Mouse (Mus musculus) testis, adult 2 months (tissue): ENCODE data around the gene Plac9a. TPM values are rescaled to one million over a fixed set of nuclear protein-coding genes. Genes with fewer than 3 reads are reported as not detected.

Source experiments
- H3K27ac ChIP-seq: fragments of 200-500 bp; 2 replicates; pipeline ENCODE4 v1.5.1; 2012; ENCODE audit warnings: low read depth, low read length; ENCODE audit not compliant: control insufficient read depth, insufficient read depth
- H3K27me3 ChIP-seq: fragments of 200-500 bp; 2 replicates; pipeline ENCODE4 v1.6.1; 2012; ENCODE audit warnings: mild to moderate bottlenecking, low read length, moderate library complexity; ENCODE audit not compliant: control insufficient read depth, insufficient read depth
- H3K36me3 ChIP-seq: fragments of 200-500 bp; 2 replicates; pipeline ENCODE4 v1.6.1; 2012; ENCODE audit warnings: mild to moderate bottlenecking, low read length; ENCODE audit not compliant: control insufficient read depth, insufficient read depth
- H3K4me1 ChIP-seq: fragments of 200-500 bp; 2 replicates; pipeline ENCODE4 v1.6.1; 2012; ENCODE audit warnings: low read length; ENCODE audit not compliant: control insufficient read depth, insufficient read depth
- H3K4me3 ChIP-seq: fragments of 200-500 bp; 2 replicates; pipeline ENCODE4 v1.5.1; 2012; ENCODE audit warnings: low read depth, mild to moderate bottlenecking, low read length, moderate library complexity, mixed read lengths; ENCODE audit not compliant: control insufficient read depth
- CTCF ChIP-seq: fragments of 200-500 bp; IDR thresholded peaks from 2 replicates; pipeline ENCODE4 v1.5.1; 2012; ENCODE audit warnings: low read depth, mild to moderate bottlenecking, inconsistent platforms, low read length, moderate library complexity; ENCODE audit not compliant: control insufficient read depth, insufficient read depth, insufficient replicate concordance
- POLR2A ChIP-seq: fragments of 200-500 bp; IDR thresholded peaks from 2 replicates; pipeline ENCODE4 v1.6.1; 2012; ENCODE audit warnings: low read depth, mild to moderate bottlenecking, inconsistent platforms, low read length, moderate library complexity; ENCODE audit not compliant: control insufficient read depth
- polyA plus RNA-seq: library from polyadenylated mRNA; depleted of rRNA; stranded (reverse); fragments of >200 nt; gene quantifications from 2 replicates; pipeline ENCODE4 v1.2.3, GENCODE M21; 2012

Gene Plac9a
- polyA plus RNA-seq, 1 experiment, result 1.9 TPM

DNA sequence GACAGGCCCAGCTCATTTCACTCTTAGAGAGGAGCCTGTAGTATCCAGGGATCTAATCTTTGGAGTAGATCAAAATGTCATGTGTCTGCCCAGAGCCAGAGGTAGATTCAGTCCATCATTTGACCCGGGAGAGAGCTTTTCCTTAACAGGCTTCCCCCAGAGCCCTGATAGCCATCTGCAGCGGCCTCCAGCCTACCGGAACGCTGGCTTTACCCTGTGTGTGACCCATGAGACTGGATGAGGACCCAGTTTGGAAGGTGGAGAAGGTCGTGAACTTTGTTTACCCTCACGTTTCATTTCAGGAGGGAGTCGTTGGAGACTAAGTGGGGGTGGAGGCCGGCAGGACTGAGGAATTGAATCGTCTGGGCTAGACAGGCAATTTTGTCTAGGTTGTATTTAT lies 55.2 kb downstream of the Plac9a start:
- Histone ChIP-seq H3K4me3 (no peak overlapping the region), H3K36me3 (no peaks in the 10 kb centered on the region), H3K4me1 (peaks cover 7% of the 10 kb centered on the region), H3K27me3 (no peaks in the 10 kb centered on the region), H3K27ac (no peak overlapping the region)
- no peak for TF ChIP-seq CTCF
- TF ChIP-seq POLR2A, result no peak

- Histone ChIP-seq H3K4me1 (peaks cover 11% of the 10 kb centered on the region), H3K27ac (no peak overlapping the region), H3K36me3 (no peaks in the 10 kb centered on the region), H3K27me3 (no peaks in the 10 kb centered on the region), H3K4me3 (no peak overlapping the region)
- no peak for TF ChIP-seq CTCF
- TF ChIP-seq POLR2A, result no peak
Observed at GRCm38 (mm10) chr14:25846516-25846915, 56.4 kb downstream of the Plac9a start.

DNA sequence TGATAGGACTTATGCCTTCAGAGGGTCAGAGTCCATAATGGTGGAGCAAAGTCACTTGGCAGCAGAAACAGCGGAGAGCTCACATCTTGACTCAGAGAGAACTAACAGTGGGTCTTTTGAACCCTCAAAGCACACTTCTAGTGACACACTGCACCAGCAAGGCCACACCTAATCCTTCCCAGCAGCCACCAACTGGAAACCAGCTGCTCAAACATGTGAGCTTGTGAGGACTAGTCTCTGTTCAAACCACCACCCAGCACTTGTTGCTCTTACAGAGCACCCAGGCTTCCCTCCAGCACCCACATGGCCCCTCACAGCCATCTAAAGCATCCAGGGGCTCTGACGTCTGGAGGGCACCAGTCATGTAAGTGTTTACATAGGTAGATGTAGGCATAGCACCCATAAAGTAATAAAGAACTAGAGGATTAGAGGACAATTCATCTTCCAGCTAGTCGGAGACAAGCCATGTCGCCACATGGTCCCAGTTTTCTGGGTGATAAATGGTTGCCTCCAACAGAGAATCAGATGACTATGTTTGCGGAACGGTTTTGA lies 57.0 kb downstream of the Plac9a start:
- Histone ChIP-seq H3K4me3 (no peak overlapping the region), H3K27me3 (no peaks in the 10 kb centered on the region), H3K36me3 (no peaks in the 10 kb centered on the region)

GRCm38 (mm10) chr14:25844372-25844771 lies 58.5 kb downstream of the Plac9a start:
- H3K4me1 ChIP-seq, result peaks cover 11% of the 10 kb centered on the region
- TF ChIP-seq POLR2A (no peak), CTCF (no peak)
- no peaks in the 10 kb centered on the region for H3K27me3 ChIP-seq
- H3K27ac ChIP-seq, result no peak overlapping the region
- H3K36me3 ChIP-seq, result no peaks in the 10 kb centered on the region
- H3K4me3 ChIP-seq, result no peak overlapping the region

More for the DNA sequence above, 57.0 kb downstream of the Plac9a start:
- Histone ChIP-seq H3K4me1 (peaks cover 11% of the 10 kb centered on the region), H3K27ac (no peak overlapping the region)
- TF ChIP-seq POLR2A (no peak), CTCF (no peak)

DNA sequence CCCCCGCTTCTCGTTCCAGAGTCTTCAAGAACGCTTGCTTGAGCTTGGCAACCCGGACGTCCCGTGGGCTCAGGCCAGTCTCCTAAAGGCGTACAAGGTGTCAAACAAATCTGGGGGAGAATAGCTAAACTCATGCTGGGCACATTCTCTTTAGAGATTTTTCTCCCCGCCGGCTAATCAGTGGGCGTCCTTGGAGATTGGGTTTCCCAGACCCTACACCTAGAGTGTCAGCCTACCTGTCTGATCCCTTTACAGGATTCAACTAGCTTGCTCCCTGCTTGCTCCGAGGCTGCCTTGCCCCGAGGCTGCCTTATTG lies 60.3 kb downstream of the Plac9a start:
- Histone ChIP-seq H3K27me3 (no peaks in the 10 kb centered on the region), H3K27ac (peak overlapping the region; percentile 73), H3K4me1 (peaks cover 9% of the 10 kb centered on the region), H3K36me3 (no peaks in the 10 kb centered on the region), H3K4me3 (peak overlapping the region; percentile 91)
- TF ChIP-seq POLR2A (no peak), CTCF (no peak)

GRCm38 (mm10) chr14:25841991-25842687 lies 60.8 kb downstream of the Plac9a start, which contains the start of gene Anxa11:
Anxa11 (plus strand) TSS chr14:25842156.
- H3K4me3 ChIP-seq, result peak within 1 kb of the TSS; percentile 91
- no peaks in the 10 kb centered on the region for H3K36me3 ChIP-seq
- H3K27ac ChIP-seq, result peak within 1 kb of the TSS; percentile 73
- no peaks in the 10 kb centered on the region for H3K27me3 ChIP-seq
- TF ChIP-seq CTCF (no peak), POLR2A (peak; percentile 33; the same call in 1 of the 2 replicates)
- H3K4me1 ChIP-seq, result peaks cover 8% of the 10 kb centered on the region

DNA sequence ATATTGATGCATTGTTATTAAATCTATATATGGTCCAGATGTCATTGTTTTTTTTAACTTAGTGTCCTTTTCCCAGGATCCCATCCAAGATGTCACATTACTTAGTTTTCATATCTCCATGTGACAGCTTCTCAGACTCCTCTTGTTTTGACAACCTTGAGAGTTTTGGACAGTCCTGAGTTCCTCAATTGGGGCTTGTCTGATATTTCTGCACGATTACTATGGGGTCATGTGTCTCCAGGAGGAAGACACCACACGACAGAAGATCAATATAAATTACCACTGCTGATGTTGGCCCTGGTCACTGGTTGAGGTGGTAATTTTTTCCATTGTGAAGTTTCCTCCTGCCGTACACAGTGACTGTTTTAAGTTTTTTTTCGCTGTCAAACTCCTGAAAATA lies 61.3 kb downstream of the Plac9a start:
- no peak for TF ChIP-seq CTCF
- TF ChIP-seq POLR2A, result no peak
- Histone ChIP-seq H3K36me3 (no peaks in the 10 kb centered on the region), H3K4me3 (peak overlapping the region; percentile 91), H3K27me3 (no peaks in the 10 kb centered on the region), H3K4me1 (peaks cover 8% of the 10 kb centered on the region), H3K27ac (no peak overlapping the region)
